Mouse (Mus musculus): Measurements from ENCODE around the gene Trnau1ap. TPM values are rescaled to one million over a fixed set of nuclear protein-coding genes. Genes with fewer than 3 reads are reported as not detected.

Gene Trnau1ap
- 9.3 TPM for polyA plus RNA-seq (2014; fragmentation: Illumina TruSeq; extraction: RNeasy Lipid Tissue Mini Kit (QIAGEN cat#74804); ENCODE audit: low read depth, low replicate concordance)

GRCm38 (mm10) chr4:132329115-132329834, at the start of gene Trnau1ap:
TSS of gene Trnau1ap (minus strand) at chr4:132329538.

GRCm38 (mm10) chr4:132353481-132353885, 24.1 kb upstream of the Trnau1ap start, which contains the start of gene Rcc1:
TSS of gene Rcc1 (minus strand) at chr4:132353605.

GRCm38 (mm10) chr4:132302939-132303479, 26.3 kb downstream of the Trnau1ap start, which contains the start of gene Rab42:
TSS of gene Rab42 (minus strand) at chr4:132303385.

DNA sequence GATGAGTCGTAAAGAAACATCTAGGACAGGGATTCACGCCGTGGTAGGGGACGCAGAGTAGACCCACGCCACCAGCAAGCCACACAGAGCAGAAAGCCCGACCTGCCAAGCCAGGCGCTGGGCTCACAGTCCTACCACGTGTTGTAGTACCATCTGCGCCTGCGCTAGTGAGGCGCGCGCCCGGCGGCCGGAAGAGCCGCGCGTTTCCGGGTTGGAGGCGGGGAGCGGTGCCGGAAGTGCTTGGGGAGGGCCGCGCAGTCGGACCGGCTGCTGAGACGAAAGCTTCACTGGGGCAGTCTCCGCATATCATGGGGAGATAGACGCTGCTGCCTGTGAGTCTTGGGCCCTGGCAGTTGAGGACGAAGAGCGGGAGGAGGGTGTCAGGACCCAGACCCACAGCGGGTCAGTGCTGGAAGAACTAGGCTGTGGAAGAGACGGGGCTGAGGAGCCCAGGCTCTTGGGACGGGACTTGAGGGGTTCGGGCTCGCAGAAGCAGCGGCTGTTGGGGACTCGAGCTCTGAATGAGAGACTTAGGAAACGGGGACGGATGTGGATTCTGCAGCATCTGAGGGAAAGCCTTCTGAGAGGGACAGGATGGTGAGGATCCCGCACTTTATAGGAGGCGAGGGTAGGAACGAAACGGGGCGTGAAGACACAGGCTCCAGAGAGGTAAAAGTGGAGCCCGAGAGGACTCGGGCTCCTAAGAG, 55.0 kb downstream of the Trnau1ap start, which contains the start of gene Taf12:
Gene Taf12, plus strand, starts transcription at position 220 of the 707 bp plus-strand sequence.

Other genes with a start within 250 kb of the Trnau1ap start
- gene Oprd1, start 185.1 kb downstream of the Trnau1ap start, polyA plus RNA-seq (2014; fragmentation: Illumina TruSeq; extraction: RNeasy Lipid Tissue Mini Kit (QIAGEN cat#74804); ENCODE audit: low read depth, low replicate concordance) = not detected
- 26.6 TPM for gene Ythdf2, start 117.2 kb downstream of the Trnau1ap start, polyA plus RNA-seq (2014; fragmentation: Illumina TruSeq; extraction: RNeasy Lipid Tissue Mini Kit (QIAGEN cat#74804); ENCODE audit: low read depth, low replicate concordance)
- 2.3 TPM for gene Gmeb1, start 67.9 kb downstream of the Trnau1ap start, polyA plus RNA-seq (2014; fragmentation: Illumina TruSeq; extraction: RNeasy Lipid Tissue Mini Kit (QIAGEN cat#74804); ENCODE audit: low read depth, low replicate concordance)
- gene Taf12, start 55.2 kb downstream of the Trnau1ap start, polyA plus RNA-seq (2014; fragmentation: Illumina TruSeq; extraction: RNeasy Lipid Tissue Mini Kit (QIAGEN cat#74804); ENCODE audit: low read depth, low replicate concordance) = 9.1 TPM
- gene Rab42, start 26.2 kb downstream of the Trnau1ap start, polyA plus RNA-seq (2014; fragmentation: Illumina TruSeq; extraction: RNeasy Lipid Tissue Mini Kit (QIAGEN cat#74804); ENCODE audit: low read depth, low replicate concordance) = not detected
- 1.3 TPM for gene Rcc1, start 24.1 kb upstream of the Trnau1ap start, polyA plus RNA-seq (2014; fragmentation: Illumina TruSeq; extraction: RNeasy Lipid Tissue Mini Kit (QIAGEN cat#74804); ENCODE audit: low read depth, low replicate concordance)
- gene Phactr4, start 93.0 kb upstream of the Trnau1ap start, polyA plus RNA-seq (2014; fragmentation: Illumina TruSeq; extraction: RNeasy Lipid Tissue Mini Kit (QIAGEN cat#74804); ENCODE audit: low read depth, low replicate concordance) = 13.0 TPM
- 0.85 TPM for gene Med18, start 134.4 kb upstream of the Trnau1ap start, polyA plus RNA-seq (2014; fragmentation: Illumina TruSeq; extraction: RNeasy Lipid Tissue Mini Kit (QIAGEN cat#74804); ENCODE audit: low read depth, low replicate concordance)
- gene Sesn2, start 181.0 kb upstream of the Trnau1ap start, polyA plus RNA-seq (2014; fragmentation: Illumina TruSeq; extraction: RNeasy Lipid Tissue Mini Kit (QIAGEN cat#74804); ENCODE audit: low read depth, low replicate concordance) = 0.58 TPM
- gene Atpif1, start 204.1 kb upstream of the Trnau1ap start, polyA plus RNA-seq (2014; fragmentation: Illumina TruSeq; extraction: RNeasy Lipid Tissue Mini Kit (QIAGEN cat#74804); ENCODE audit: low read depth, low replicate concordance) = 61.3 TPM
- 68.5 TPM for gene Dnajc8, start 206.0 kb upstream of the Trnau1ap start, polyA plus RNA-seq (2014; fragmentation: Illumina TruSeq; extraction: RNeasy Lipid Tissue Mini Kit (QIAGEN cat#74804); ENCODE audit: low read depth, low replicate concordance)
- gene Ptafr, start 234.5 kb upstream of the Trnau1ap start, polyA plus RNA-seq (2014; fragmentation: Illumina TruSeq; extraction: RNeasy Lipid Tissue Mini Kit (QIAGEN cat#74804); ENCODE audit: low read depth, low replicate concordance) = 0.19 TPM

Data from liver, adult 10 weeks (tissue).